Mouse (Mus musculus) stomach, postnatal 0 days (tissue): Measurements from ENCODE around the gene 1190005I06Rik.

Source experiments
- CTCF ChIP-seq: IDR thresholded peaks from 2 replicates; pipeline ENCODE4 v1.5.1; 2016; ENCODE audit warnings: antibody characterized with exemption, low read depth, mild to moderate bottlenecking, moderate library complexity
- EP300 ChIP-seq: optimal IDR thresholded peaks from 2 replicates; pipeline ENCODE3; 2016; ENCODE audit warnings: antibody characterized with exemption

GRCm38 (mm10) chr8:120673298-120673697, 25.9 kb upstream of the 1190005I06Rik start:
- TF ChIP-seq EP300: no peak
- TF ChIP-seq CTCF: no peak
